Mouse (Mus musculus) liver, adult (tissue): ENCODE data around the gene Cpne4.

Source experiments
- GATA4 ChIP-seq: IDR thresholded peaks from 2 replicates; pipeline ENCODE4 v1.6.1; 2014; ENCODE audit warnings: mild to moderate bottlenecking, low read length; ENCODE audit not compliant: insufficient replicate concordance

Cpne4 gene

DNA sequence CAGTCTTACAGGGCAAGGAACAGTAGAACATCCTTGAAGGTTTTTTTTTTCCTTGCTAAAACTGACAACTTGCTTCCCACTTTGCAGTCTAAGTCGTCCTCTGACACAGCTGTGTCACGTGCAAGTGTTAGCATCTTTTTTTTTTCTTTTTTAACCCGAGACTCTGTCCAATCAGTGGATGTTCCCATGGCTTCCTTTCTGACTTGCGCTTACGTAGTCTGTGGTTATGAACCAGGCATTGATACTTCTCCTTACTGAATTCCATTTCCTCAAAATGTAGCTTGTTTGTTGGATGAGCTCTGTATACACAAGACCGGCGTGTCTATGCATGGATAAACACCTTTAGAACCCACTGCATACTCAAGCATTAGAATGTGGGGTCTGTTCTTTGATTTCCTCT lies 82.2 kb downstream of the Cpne4 start:
- no peak for TF ChIP-seq GATA4

DNA sequence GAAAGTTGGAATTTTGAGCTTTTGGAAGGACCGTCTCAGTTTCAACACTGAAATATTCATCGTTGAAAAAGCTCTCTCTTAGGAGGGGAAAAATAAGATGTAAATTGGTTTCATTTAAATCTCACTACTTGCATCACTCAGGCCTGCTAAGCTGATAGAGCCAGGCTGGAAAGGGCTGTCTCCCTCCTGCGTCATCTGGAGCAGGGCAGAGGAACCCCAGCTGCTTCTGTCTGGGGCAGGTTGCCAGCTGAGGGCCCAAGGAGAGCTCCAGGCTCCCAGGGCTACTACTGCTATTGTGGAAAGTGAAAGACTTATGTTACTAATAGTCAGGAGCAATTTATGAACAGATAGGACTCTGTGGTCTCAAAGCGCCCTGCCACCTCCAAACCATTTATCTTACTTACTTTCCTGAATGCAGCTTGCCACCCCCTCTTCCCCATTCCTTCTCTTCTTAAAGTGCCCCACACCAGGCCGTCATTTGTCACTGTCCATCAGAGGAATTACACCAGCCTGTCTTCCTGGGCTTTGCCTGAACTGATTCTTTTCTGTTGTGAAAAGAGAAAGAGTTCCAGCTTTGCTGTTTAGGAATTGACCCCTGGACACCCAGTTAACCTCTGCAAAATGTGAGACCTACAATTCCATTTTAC lies 99.4 kb downstream of the Cpne4 start:
- no peak for TF ChIP-seq GATA4

GRCm38 (mm10) chr9:104652691-104653261 lies 105.7 kb downstream of the Cpne4 start:
- no peak for TF ChIP-seq GATA4

GRCm38 (mm10) chr9:104659758-104660157 lies 112.7 kb downstream of the Cpne4 start:
- TF ChIP-seq GATA4 = no peak

- no peak for TF ChIP-seq GATA4
Observed at GRCm38 (mm10) chr9:104676665-104677064, 129.6 kb downstream of the Cpne4 start.

DNA sequence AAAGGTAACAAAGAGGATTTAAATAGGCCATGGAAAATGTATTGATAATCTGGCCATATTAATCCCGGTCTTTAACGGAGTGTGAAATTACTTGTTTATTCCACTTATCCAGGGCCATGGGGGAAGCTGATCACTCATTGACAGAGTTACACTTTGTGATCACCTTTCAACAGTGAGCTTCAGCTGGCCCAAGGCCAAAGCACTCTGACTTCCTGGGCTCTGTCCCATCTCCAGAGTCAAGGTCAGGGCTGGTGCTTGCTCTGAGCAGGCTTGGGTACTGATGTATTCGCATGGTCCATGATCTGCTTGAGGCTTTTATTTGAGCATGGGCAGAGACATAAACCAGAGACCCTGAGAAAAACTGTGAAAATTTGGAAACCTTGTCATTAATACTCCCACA lies 131.5 kb downstream of the Cpne4 start:
- no peak for TF ChIP-seq GATA4

DNA sequence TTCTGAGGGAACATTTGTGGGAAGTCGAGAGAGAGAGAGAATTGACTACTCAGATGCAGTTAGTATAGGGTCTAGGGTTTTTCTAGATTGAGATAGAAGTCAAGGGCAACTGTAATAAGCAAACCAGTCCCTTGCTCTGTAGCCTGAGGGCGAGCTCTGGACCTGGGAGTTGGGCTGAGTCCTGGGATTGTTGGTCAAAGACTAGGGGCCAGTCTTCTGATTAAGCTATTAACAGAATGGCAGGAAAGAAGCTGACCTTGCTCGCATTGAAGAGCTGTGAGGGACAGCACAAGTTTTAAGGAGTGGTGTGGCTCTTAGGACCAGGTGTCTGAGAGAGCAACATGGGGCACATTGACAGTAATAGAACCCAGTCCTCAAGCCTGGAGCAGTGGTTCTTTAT lies 140.0 kb downstream of the Cpne4 start:
- TF ChIP-seq GATA4 = no peak

- TF ChIP-seq GATA4 = no peak
Observed at GRCm38 (mm10) chr9:104693145-104693544, 146.1 kb downstream of the Cpne4 start.

DNA sequence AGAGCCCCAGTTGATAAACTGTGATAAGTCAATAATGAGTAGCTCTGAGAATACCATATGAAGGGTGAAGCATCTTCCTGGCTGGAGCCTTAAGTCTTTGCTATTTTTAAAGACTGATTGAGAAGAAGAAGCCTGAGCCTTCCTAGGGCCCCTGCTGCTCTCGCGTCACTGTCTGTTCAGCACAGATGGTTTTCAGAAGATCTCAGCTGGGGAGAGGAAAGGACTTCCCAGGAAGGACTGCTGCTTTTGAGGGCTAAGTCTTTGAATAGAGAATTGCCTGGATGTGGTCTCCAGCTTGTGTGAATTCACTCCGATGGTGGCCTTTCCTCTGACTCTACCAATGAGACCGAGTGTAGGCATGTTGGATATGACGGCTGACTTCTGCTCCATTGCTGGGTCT lies 163.7 kb downstream of the Cpne4 start:
- no peak for TF ChIP-seq GATA4

GRCm38 (mm10) chr9:104725311-104725710 lies 178.2 kb downstream of the Cpne4 start:
- no peak for TF ChIP-seq GATA4

DNA sequence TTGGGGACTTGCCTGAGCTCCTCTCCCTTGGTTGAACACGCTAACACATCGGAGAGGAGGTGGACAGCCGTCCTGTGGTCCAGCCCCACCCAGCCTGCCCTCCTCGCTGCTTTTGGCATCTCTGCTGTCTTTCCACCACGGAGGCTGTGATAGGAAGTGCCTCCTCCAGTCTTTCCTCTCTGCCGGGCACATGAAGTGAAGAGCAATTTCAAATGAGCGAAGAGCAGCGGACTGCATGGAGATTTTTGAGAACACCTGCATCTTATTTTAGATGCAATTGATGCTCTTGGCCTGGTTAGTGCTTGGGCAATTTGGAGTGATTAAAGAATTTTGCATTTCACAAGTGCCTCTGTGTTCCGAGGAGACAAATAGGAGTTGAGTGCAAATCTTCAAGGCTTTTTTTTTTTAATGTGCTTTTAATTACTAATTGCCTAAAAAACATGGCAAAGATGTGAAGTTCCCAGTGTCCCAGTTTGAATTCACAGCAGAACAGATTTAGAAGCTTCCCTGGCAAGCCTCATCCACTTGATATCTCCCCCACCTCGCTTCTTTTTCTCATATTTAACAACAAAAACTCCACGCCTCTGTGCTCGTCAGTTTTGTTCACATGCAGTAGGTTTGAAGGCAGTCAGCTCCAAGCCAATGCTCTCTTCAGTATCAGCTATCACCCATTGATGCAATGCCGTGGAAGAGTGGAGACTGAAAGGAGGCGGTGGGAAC lies 195.7 kb downstream of the Cpne4 start:
- no peak for TF ChIP-seq GATA4

- no peak for TF ChIP-seq GATA4
Observed at GRCm38 (mm10) chr9:104755519-104755918, 208.4 kb downstream of the Cpne4 start.

GRCm38 (mm10) chr9:104760031-104760430 lies 212.9 kb downstream of the Cpne4 start:
- no peak for TF ChIP-seq GATA4

GRCm38 (mm10) chr9:104776198-104776815 lies 229.2 kb downstream of the Cpne4 start:
- no peak for TF ChIP-seq GATA4

DNA sequence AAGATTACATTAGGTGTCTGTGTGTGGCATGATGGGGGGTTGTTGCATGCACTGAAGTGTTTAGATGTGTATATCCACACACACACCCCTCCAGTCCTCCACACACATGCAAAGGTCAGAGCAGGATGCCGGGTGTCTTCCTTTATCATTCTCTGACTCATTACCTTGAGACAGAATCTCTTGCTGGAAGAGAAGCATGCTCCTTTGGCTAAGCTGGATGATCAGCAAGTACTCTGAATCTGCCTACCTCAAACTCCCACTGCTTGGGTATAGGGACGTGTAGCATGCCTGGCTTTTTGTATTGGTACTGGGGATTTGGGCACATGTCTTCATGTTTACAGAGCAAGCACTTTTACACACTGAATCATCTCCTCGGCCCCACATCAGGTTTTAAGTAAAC lies 230.0 kb downstream of the Cpne4 start:
- no peak for TF ChIP-seq GATA4

DNA sequence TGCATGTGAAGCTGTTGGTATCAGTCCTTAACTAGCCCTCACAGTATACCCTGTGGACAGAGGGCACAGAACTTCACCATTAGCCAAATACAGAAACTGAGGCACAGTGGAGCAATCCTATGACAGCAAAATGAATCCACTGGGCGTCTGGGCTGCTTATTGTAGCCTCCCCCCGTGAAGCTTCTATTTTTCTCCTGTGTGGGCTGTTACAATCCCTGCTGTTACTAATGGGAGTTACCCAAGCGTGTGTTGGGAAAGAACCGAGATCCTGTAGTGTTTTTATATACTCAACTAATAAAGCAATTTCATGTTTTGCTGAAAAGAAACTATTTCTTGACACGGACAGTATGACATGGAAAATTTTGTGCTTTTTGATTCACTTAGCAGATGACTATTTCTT lies 230.7 kb downstream of the Cpne4 start:
- TF ChIP-seq GATA4 = no peak
